Mouse (Mus musculus) liver, embryonic 15.5 days (tissue): ENCODE results near the gene Gpr18. TPM values are rescaled to one million over a fixed set of nuclear protein-coding genes. Genes with fewer than 3 reads are reported as not detected.

Source experiments
- ATAC-seq: fragments of 200-750 bp; cut with Nextera tagmentation; 2 replicates; pipeline ENCODE4 v1.8.0; 2017; ENCODE audit warnings: moderate number of reproducible peaks, mild to moderate bottlenecking, moderate library complexity; ENCODE audit not compliant: insufficient read depth
- H3K27ac ChIP-seq: fragments of 300-500 bp; sonication (generic); replicated peaks from 2 replicates; pipeline ENCODE4 v1.5.1; 2015; ENCODE audit warnings: mild to moderate bottlenecking, inconsistent platforms
- H3K27me3 ChIP-seq: fragments of 300-500 bp; sonication (generic); 2 replicates; pipeline ENCODE4 v1.6.1; 2015; ENCODE audit warnings: mild to moderate bottlenecking, inconsistent platforms
- H3K36me3 ChIP-seq: fragments of 300-500 bp; sonication (generic); replicated peaks from 2 replicates; pipeline ENCODE4 v1.6.1; 2015; ENCODE audit warnings: moderate library complexity, mild to moderate bottlenecking, inconsistent platforms
- H3K4me1 ChIP-seq: fragments of 300-500 bp; sonication (generic); replicated peaks from 2 replicates; pipeline ENCODE4 v1.6.1; 2015; ENCODE audit warnings: inconsistent platforms
- H3K4me2 ChIP-seq: fragments of 300-500 bp; sonication (generic); 2 replicates; pipeline ENCODE4 v1.6.1; 2015; ENCODE audit warnings: moderate library complexity, mild to moderate bottlenecking, inconsistent platforms
- H3K4me3 ChIP-seq: fragments of 300-500 bp; sonication (generic); replicated peaks from 2 replicates; pipeline ENCODE4 v1.5.1; 2015; ENCODE audit warnings: mild to moderate bottlenecking, inconsistent platforms
- H3K9ac ChIP-seq: fragments of 300-500 bp; sonication (generic); 2 replicates; pipeline ENCODE4 v1.6.1; 2015; ENCODE audit warnings: moderate library complexity, mild to moderate bottlenecking, inconsistent platforms
- H3K9me3 ChIP-seq: fragments of 300-500 bp; sonication (generic); replicated peaks from 2 replicates; pipeline ENCODE4 v1.6.1; 2016; ENCODE audit warnings: inconsistent platforms
- WGBS: fragments of 180-500 bp; shearing (Covaris S2); methylation state at CpG from one replicate; pipeline ENCODE4 v1.1.7; 2015; ENCODE audit warnings: mixed read lengths; ENCODE audit not compliant: insufficient replicate concordance; 5-methylcytosine and 5-hydroxymethylcytosine counted together
- polyA plus RNA-seq: library from polyadenylated mRNA; unstranded; fragments of >200 nt; fragmentation: Nextera tagmentation; extraction: Ambion mirVana; gene quantifications from 2 replicates; pipeline ENCODE4 v1.2.1, GENCODE M21; 2015

The Gpr18 gene
- polyA plus RNA-seq, 1 experiment from 2014 or later: 0.13 TPM

DNA sequence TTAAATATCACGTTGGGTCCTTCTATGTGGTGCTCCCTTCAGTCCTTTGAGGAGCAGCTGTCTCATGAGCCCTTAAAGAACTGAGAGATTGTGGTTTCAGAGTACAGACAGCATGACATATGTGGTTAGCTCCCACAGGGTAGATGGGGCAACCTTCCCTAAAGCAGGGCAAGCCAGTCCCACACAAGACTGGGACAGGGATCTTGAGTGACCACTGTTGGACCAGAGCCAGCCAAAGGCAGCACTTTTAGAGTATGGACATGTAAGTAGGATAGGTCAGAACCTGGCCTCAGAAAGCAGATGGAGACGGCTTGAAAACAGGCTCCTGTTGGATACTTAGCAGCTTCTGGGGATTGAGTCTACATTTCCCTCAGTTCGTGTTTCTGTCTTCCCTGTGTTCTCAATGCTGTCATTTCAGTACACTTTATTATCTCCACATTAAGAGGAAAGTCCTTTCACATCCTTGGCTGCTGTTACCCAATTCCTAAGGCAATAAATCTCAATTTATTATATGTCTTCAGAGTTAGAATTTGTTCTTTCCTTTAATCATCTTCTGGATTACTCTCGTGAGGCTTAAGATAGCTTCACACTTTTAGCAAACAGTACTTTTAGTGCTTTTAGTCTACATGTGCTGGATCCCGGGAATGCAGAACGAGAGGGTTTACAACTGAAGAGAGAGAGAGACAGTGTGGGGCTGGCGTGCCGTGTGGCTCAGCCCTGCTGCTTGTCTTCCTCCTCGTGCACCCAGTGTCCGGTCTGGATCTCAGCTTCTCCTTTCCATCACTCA lies 43.4 kb upstream of the Gpr18 start:
- Histone ChIP-seq H3K4me1 (peaks cover 32% of the 10 kb centered on the region), H3K9ac (no peak overlapping the region), H3K4me2 (no peak overlapping the region), H3K9me3 (no peaks in the 10 kb centered on the region), H3K27ac (no peak overlapping the region), H3K27me3 (no peaks in the 10 kb centered on the region), H3K4me3 (no peak overlapping the region), H3K36me3 (peaks cover 4% of the 10 kb centered on the region; the same call in 1 of the 2 replicates)
- ATAC-seq: no peak
- 52% methylated on average over 10 of the region's 10 CpGs for WGBS

DNA sequence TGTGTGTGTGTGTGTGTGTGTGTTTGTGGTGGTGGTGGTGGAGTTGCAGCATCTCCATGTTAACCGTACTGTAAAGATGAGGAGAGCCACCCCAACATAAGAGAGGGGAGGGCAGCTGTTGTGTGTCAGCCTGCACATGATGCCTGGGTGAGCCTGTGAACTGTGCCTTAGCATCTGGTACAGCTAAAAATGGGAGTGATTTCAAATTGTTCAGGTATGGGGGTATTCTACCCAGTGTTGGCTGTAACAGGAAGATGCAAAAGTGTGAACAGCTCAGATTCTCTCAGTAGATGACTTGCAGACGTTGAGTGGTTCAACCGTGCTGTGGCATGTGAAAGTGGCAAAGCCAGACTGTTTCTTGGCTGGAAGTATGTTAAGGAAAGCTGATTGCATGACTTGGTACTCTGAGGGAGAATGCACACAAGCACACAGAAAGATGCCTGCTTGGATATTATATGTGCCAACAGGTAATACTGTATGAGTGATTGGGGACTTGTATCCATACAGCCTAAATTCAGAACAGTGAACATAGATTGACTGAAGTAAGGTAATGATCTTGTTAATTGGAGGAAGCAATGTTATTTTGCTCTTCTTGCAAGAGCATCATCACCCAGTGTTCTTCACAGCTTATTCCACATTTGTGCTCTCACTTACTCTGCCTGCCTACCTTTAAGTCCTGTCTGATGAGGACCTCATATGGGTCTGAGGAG lies 42.6 kb upstream of the Gpr18 start:
- Histone ChIP-seq H3K9me3 (no peaks in the 10 kb centered on the region), H3K9ac (no peak overlapping the region), H3K4me3 (no peak overlapping the region), H3K4me2 (no peak overlapping the region), H3K4me1 (peaks cover 25% of the 10 kb centered on the region), H3K36me3 (peaks cover 6% of the 10 kb centered on the region; the same call in 1 of the 2 replicates), H3K27ac (no peak overlapping the region), H3K27me3 (no peaks in the 10 kb centered on the region)
- 68% methylated on average over 3 of the region's 3 CpGs for WGBS
- no peak for ATAC-seq

DNA sequence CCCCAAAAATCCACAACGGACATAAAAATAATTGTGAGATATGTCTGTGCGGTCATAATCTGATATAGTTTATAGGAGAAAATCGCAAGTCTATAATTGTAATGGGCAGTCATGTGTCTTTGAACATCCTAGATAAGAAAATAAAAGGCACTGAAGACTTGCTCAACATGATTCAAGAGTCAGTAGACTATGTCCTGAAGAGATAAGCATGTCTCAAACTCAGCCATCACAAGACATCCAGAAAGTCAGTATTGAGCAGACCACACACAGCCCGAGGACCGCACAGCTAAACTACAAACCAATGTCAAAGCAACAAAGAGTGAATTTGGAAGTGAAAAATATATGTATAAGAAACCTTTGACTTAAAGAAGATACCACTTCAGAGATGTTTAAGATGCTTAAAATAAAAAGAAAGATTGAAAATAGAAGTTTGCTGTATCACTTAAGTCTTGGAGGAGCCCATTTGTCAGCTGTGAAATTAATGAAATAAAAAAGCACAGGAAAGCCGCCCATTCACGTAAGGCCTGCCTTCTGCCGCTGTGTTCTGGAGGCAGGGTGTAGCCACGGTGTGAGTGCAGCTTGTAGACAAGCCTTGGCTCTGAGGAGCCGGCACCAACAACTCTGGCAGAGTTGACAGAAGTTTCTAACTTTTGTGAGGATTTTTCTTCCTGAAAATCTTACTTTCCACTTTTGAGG lies 41.7 kb upstream of the Gpr18 start:
- 49% methylated on average over 10 of the region's 10 CpGs for WGBS
- Histone ChIP-seq H3K9ac (no peak overlapping the region), H3K4me1 (peaks cover 20% of the 10 kb centered on the region), H3K4me2 (no peak overlapping the region), H3K27me3 (no peaks in the 10 kb centered on the region), H3K36me3 (peaks cover 6% of the 10 kb centered on the region; the same call in 1 of the 2 replicates), H3K27ac (no peak overlapping the region), H3K4me3 (no peak overlapping the region), H3K9me3 (no peaks in the 10 kb centered on the region)
- peak; percentile 51 for ATAC-seq

DNA sequence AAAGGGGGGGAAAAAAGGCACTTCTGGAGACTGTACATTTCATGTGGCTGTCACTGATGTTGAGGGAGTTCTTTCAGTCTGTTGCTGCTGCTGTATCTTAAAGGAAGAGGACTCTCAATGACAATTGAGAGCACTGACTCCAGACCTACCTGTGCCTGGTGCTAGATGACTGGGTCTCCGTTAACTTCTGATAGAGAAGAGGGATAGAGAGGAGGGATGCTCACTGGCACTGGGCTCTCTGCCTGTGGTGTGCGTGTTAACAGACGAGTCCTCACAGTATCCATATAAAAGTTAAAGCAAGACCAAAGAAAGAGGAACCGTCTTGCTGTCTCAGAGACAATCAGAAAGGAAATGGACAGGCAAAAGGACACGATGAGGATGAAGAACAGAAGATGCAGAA lies 40.7 kb upstream of the Gpr18 start:
- Histone ChIP-seq H3K4me2 (no peak overlapping the region), H3K36me3 (peaks cover 6% of the 10 kb centered on the region; the same call in 1 of the 2 replicates), H3K9ac (no peak overlapping the region), H3K9me3 (no peaks in the 10 kb centered on the region), H3K4me1 (peaks cover 21% of the 10 kb centered on the region), H3K27ac (no peak overlapping the region), H3K27me3 (no peaks in the 10 kb centered on the region), H3K4me3 (no peak overlapping the region)
- ATAC-seq: no peak
- 48% methylated on average over 5 of the region's 5 CpGs for WGBS

- WGBS: 53% methylated on average over 5 of the region's 5 CpGs
- H3K27ac ChIP-seq: no peak overlapping the region
These were observed 39.7 kb upstream of the Gpr18 start for GRCm38 (mm10) chr14:121955176-121955795.

GRCm38 (mm10) chr14:121954608-121955007 lies 39.0 kb upstream of the Gpr18 start:
- H3K4me1 ChIP-seq: peaks cover 13% of the 10 kb centered on the region
- no peak for ATAC-seq
- H3K4me3 ChIP-seq: no peak overlapping the region
- no peaks in the 10 kb centered on the region for H3K27me3 ChIP-seq
- no peaks in the 10 kb centered on the region for H3K9me3 ChIP-seq
- no peak overlapping the region for H3K27ac ChIP-seq
- WGBS: 85% methylated on average over 12 of the region's 12 CpGs
- H3K36me3 ChIP-seq: peaks cover 6% of the 10 kb centered on the region; the same call in 1 of the 2 replicates
- H3K9ac ChIP-seq: no peak overlapping the region
- H3K4me2 ChIP-seq: no peak overlapping the region

More at GRCm38 (mm10) chr14:121955176-121955795, 39.7 kb upstream of the Gpr18 start:
- H3K4me1 ChIP-seq: peaks cover 13% of the 10 kb centered on the region
- no peak overlapping the region for H3K4me2 ChIP-seq
- no peak overlapping the region for H3K4me3 ChIP-seq
- ATAC-seq: no peak
- peaks cover 6% of the 10 kb centered on the region; the same call in 1 of the 2 replicates for H3K36me3 ChIP-seq
- H3K9me3 ChIP-seq: no peaks in the 10 kb centered on the region
- no peak overlapping the region for H3K9ac ChIP-seq
- H3K27me3 ChIP-seq: no peaks in the 10 kb centered on the region

DNA sequence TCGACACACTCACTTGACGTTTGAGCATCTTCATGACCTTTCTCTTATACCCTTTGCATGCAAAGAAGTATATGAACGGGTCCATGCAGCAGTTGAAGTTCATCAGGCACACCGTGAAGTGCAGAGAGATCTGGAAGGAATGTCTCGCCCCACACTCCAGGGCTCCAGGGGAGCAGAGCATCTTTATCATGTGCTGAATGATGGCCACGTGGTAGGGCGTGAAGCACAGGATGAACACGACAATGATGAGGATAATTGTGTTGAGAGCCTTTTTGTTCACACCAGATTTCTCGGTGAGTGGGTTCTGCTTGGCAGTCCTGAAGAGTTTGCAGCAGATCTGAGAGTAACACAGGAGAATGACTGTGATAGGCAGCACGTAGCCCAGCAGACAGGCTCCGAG lies 38.5 kb upstream of the Gpr18 start:
- no peak overlapping the region for H3K4me2 ChIP-seq
- 75% methylated on average over 11 of the region's 11 CpGs for WGBS
- peaks cover 13% of the 10 kb centered on the region for H3K4me1 ChIP-seq
- no peak overlapping the region for H3K4me3 ChIP-seq
- peaks cover 6% of the 10 kb centered on the region; the same call in 1 of the 2 replicates for H3K36me3 ChIP-seq
- ATAC-seq: no peak
- no peaks in the 10 kb centered on the region for H3K9me3 ChIP-seq
- no peak overlapping the region for H3K9ac ChIP-seq
- no peaks in the 10 kb centered on the region for H3K27me3 ChIP-seq
- no peak overlapping the region for H3K27ac ChIP-seq

DNA sequence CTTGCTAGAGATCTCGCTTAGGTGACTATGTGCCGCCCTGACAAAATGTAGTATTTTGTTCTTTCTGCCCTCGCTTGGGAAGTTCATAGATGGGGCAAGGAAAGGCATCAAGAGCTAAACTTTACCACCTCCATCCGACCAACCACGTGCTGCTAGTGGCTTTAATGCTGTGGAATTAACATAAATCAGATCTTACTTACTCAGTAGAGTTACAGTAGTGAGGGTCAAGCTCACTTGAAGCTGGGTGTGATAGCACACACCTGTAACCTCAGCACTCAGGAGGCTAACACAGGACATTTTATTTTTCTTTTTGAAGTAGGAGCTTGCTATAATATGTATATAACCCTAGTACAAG lies 36.4 kb upstream of the Gpr18 start:
- no peak overlapping the region; the same call in 1 of the 2 replicates for H3K27ac ChIP-seq
- peaks cover 6% of the 10 kb centered on the region; the same call in 1 of the 2 replicates for H3K36me3 ChIP-seq
- 72% methylated on average over 5 of the region's 5 CpGs for WGBS
- H3K9ac ChIP-seq: no peak overlapping the region
- no peaks in the 10 kb centered on the region for H3K9me3 ChIP-seq
- H3K4me1 ChIP-seq: peaks cover 13% of the 10 kb centered on the region
- H3K4me2 ChIP-seq: no peak overlapping the region
- H3K27me3 ChIP-seq: no peaks in the 10 kb centered on the region
- no peak for ATAC-seq
- H3K4me3 ChIP-seq: no peak overlapping the region

DNA sequence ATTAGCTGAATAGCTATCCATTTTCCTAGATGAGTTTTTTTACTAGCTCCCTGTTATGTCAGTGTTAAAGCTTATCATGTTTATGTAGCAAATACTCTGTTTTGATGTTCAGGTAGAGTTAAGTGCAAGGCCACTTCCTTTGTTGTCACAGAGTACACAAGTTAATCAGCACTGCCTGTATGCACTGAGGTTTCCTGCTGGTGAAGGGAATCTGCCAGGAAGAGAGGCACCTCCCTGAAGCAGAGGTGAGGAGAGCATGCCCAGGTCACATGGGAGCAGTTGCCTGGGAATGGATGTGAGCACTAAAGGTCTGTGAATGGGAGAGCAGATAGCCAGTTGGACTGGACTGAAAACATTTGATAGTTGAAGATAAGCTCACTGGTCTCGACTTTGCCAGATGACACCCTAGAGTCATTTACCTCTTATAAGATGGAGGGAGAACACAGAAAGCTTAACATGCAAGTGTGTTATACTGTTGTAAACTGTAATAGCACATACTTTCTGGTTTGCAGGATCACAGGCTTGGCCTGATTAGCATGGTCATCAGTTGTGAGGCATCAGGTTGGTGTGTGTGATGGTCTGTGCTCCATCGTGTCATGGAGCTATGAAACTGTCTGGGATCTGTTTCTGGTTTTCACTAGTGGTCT lies 35.9 kb upstream of the Gpr18 start:
- H3K9ac ChIP-seq: no peak overlapping the region
- no peaks in the 10 kb centered on the region for H3K9me3 ChIP-seq
- no peak overlapping the region; the same call in 1 of the 2 replicates for H3K27ac ChIP-seq
- H3K4me2 ChIP-seq: no peak overlapping the region
- peaks cover 13% of the 10 kb centered on the region for H3K4me1 ChIP-seq
- ATAC-seq: peak; percentile 76
- peaks cover 6% of the 10 kb centered on the region; the same call in 1 of the 2 replicates for H3K36me3 ChIP-seq
- no peaks in the 10 kb centered on the region for H3K27me3 ChIP-seq
- 30% methylated on average over 2 of the region's 2 CpGs for WGBS
- H3K4me3 ChIP-seq: no peak overlapping the region

DNA sequence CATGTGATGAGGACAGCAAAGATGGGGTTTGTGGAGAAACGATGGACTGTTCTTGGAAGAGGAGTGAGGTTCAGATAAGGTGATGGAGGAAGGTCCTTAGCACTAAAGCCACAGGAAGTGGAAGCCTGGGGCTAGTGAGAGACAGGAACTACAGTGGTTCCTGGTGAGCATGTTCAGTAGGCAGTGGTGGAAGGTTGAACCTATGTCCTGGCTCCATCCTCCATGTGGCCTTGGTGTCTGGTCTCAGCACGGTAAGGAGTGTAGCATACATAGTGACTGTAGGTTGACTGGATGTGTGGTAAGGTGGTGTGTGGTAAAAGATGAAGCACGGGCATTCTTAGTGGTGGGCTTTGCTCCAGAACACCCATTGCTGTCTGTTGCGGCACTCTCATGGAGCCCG lies 34.3 kb upstream of the Gpr18 start:
- Histone ChIP-seq H3K36me3 (peaks cover 6% of the 10 kb centered on the region; the same call in 1 of the 2 replicates), H3K4me3 (no peak overlapping the region), H3K9me3 (no peaks in the 10 kb centered on the region), H3K4me2 (no peak overlapping the region), H3K27me3 (no peaks in the 10 kb centered on the region), H3K27ac (no peak overlapping the region), H3K4me1 (peaks cover 9% of the 10 kb centered on the region), H3K9ac (no peak overlapping the region)
- no peak for ATAC-seq
- 65% methylated on average over 5 of the region's 5 CpGs for WGBS
